Mouse (Mus musculus): ENCODE results near the gene Cfap97d2.

Cfap97d2 gene

DNA sequence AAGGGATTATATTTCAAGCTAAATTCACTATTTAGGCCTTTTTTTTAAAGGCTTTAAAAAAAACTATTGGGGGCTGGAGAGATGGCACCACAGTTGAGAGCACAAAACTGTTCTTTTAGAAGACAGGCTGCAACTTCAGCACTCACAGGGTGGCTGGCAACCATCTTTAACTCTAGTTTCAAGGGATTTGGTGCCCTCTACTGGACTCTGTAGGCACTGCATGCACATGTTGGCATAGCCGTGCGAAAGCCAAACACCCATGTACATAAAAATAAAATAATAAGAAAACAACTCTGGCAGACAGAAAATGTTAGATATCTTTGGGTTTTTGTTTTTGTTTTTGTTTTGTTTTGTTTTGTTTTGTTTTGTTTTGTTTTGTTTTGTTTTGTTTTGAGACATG, 48.0 kb downstream of the Cfap97d2 start:
- DNase-seq = peak; percentile 91 to 97

GRCm38 (mm10) chr8:13756480-13756879, 50.8 kb downstream of the Cfap97d2 start:
- no peak for DNase-seq

- peak; percentile 96 for DNase-seq
Observed at GRCm38 (mm10) chr8:13756982-13757804, 51.5 kb downstream of the Cfap97d2 start, which contains the start of gene Cdc16. Cdc16 (plus strand) TSS chr8:13757676.

DNA sequence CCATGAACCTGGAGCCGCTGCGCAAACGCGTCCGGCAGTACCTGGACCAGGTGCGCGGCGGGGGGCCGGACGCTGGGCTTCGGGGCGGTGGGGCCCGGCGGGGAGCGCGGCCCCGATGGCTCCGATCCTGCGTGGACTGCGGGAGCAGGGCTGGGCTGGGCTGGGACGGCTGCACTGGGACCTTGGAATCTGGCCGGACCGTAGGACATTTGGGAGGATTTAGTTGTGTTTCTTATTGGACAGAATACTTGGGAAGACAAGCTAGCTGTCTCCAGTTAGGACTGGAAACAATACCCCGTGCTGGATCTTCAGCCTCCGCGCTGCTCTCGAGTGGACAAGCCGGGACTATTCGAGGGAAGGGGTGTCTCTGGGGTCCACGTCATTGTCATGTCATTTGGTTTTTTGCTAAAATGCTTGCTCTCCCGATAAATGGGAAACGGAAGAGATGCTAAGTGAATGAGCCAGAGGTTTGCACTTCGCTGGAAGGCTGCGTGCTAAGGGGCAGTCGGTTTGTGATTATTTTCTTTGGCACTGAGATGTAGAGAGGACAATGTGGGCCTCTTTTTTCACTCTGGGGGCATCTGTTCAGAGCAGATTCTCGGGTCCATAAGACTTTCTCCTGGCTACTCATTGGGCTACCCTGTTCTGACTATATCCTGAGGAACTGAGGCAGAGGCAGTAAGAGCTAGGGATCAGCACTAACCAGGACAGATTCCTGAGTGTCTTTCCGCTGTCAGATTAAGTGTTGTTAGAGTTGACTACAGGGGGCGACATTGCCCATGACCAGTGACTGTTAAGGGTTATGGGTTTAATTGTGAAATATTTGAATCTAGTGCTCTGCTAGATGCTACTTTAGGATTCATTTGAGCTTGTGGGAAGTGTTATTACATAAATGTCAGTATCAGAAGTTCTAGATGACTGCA, 52.4 kb downstream of the Cfap97d2 start:
- peak; percentile 70 to 74 for DNase-seq

- DNase-seq = no peak
Observed at GRCm38 (mm10) chr8:13769206-13769605, 63.5 kb downstream of the Cfap97d2 start.

DNA sequence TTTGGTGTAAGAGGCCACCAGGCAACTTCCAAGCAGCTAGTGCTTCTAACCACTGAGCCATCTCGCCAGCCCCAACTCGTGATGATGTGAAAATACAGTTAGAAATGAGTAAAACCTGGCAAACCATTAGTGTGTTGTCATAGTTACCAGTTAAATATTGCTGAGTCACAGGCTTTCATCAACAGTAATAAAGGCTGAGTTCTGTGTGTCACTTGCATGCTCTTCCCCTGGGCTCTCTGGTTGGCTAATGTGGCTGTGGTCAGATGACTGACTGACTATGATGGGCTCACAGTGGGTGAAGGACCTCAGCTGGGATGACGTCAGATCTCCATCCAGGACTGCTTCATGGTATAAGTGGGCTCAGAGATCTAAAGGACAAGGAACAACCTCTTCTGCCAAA, 74.8 kb downstream of the Cfap97d2 start:
- DNase-seq = no peak

- DNase-seq = peak; percentile 95 to 96
Observed at GRCm38 (mm10) chr8:13785250-13785763, 79.6 kb downstream of the Cfap97d2 start, which contains the start of gene Upf3a. Upf3a (plus strand) TSS chr8:13785615.

GRCm38 (mm10) chr8:13785764-13786299, 80.1 kb downstream of the Cfap97d2 start:
- DNase-seq = peak; percentile 100

DNA sequence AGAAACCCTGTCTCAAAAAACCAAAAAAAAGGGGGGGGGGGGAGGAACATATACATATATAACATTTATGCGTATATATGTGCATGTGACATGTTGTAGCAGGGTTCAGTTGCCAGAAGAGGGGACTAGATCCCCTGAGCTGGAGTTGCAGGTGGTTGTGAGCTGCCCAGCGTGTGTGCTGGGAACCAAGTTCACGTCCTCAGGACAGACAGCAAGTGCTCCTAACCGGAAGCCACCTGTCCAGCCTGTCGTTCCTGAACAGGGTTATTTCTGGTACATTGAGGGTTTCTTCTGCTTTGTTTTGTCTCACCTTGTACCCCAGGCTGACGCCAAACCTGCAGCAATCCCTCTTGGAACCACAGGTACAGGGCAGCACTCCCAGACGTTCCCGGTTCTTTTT, 83.9 kb downstream of the Cfap97d2 start:
- DNase-seq = no peak

All from cerebellum, postnatal 10 days (tissue).